Mouse (Mus musculus) gastrocnemius, adult 18-20 months (tissue): ENCODE measurements at regions not wholly inside any gene's neighbourhood (a gene's known extent, or its start where the extent isn't known, plus 50 kb on each side); places are given as distances from the start of the nearest gene placed in this dataset.

ENCODE experiments used
- DNase-seq: peaks from one replicate; pipeline ENCODE4 v3.0.0; 2021; ENCODE audit warnings: low spot score

DNA sequence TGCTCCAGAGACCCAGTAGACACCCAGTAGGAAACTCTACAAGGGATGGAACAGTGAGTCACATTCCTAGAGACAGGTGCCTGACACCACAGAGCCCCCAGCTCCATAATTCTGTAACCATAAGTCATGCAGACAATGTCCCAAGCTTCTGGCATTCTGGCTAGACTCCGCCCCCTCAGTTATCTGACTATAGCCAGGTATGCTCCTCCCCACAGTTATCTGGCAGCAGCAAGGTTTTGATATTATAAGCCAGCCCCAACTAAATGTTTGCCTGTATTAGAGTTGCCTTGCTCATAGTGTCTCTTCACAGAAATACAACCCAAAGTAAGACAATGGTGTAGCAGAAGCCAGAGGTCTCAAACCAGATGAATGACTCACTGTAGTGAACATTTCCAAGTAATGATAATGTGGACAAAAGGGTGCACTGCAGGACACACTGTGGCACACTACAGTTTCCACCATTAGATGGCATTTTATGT, 121.4 kb upstream of the Otogl start:
- no peak for DNase-seq

DNA sequence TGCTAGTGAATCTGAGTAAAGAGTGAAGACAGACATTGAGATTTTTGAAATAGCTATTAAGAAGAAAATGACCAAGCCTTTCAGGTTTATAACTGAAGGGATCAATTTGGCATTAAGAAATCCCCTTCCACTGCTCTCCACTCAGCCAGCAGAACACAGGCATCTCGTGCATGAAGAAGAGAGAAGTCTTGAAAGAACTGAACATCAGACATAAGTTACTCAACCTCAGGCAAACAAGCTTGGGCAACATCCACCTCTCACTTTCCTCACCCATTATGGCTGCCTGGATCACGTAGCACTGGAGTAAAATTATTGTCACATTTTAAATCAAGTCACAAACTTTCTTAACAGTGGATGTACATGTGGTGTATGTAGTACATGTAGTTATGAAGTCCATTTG, 115.6 kb upstream of the Otogl start:
- DNase-seq = no peak

GRCm38 (mm10) chr10:108024227-108024626, 112.3 kb upstream of the Otogl start:
- DNase-seq = no peak

DNA sequence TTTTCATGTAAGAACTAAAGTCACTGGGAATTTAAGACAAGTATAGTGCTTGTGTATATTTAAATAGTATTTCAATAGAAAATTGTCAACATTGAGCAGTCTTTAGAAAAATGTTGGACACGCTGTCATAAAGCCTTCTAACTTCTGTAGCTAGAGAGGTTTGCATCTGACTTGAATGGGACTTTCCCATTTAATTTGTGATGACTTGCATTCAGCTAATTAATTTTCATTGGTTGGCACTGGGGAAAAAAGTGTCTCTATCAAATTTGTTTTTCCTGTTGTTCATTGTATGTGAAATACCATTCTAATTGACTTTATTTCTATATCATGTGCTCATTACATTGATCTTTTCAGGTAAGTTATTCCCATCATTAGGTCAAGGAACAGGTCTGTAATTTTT, 104.6 kb upstream of the Otogl start:
- DNase-seq = no peak

- no peak for DNase-seq
These were observed 83.1 kb upstream of the Otogl start for GRCm38 (mm10) chr10:107994836-107995585.

GRCm38 (mm10) chr10:107992621-107993020, 80.7 kb upstream of the Otogl start:
- DNase-seq = no peak

DNA sequence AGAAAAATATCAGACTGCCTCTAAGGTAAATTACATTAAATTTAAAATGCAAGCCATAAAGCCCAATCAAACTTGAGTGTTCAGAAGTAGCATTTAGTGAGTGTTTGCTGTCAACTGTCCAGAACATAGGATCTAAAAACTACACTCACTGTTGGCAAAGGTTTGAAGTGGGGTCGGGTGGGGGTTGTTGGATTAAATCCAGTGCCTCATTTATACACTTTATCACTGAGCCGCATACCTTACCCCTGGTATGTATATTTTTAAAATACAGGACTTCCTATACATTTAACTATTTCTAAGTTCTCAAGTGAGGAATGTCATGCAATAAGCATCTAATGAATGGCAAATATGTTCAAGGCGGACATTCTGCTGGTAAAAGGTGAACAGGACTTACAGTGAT, 78.6 kb upstream of the Otogl start:
- no peak for DNase-seq

DNA sequence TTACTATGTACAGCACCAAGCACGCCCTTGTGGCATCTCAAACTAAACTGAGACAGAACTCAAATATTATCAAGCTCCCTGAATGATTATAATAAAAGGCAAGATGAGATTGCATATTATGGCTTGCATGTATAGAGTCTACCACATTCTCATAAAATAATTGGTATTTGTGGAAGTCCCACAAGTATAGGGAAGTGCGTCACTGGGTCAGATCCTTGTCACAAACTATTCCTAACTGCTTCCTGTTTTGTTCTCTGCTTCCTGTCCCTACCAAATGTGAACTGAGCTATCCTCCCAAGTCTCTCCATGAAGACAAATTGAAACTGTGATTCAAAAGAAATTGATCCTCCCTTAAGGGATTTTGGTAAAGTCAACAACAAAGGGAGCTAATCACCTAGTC, 78.0 kb upstream of the Otogl start:
- DNase-seq = no peak

- DNase-seq = no peak
These were observed 70.7 kb upstream of the Otogl start for GRCm38 (mm10) chr10:107982632-107983031.

DNA sequence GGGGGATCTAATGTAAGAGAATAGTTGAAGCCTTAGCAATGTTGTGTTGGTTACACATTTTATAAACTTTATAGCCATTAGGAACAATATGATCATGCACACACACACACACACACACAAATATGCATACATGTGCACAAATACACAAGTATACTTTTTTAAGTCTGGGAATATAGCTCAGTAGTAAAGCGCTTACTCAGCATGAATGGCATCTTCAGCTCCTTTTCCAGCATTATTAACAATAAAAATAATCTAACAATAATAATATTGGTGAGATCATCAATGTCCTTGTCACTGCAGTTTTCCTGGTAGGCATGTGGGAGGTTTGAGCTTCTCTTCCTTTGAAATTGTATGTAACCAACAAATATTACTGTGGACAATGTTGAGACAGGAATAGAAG, 70.1 kb upstream of the Otogl start:
- no peak for DNase-seq

GRCm38 (mm10) chr10:107976392-107976965, 64.5 kb upstream of the Otogl start:
- no peak for DNase-seq

DNA sequence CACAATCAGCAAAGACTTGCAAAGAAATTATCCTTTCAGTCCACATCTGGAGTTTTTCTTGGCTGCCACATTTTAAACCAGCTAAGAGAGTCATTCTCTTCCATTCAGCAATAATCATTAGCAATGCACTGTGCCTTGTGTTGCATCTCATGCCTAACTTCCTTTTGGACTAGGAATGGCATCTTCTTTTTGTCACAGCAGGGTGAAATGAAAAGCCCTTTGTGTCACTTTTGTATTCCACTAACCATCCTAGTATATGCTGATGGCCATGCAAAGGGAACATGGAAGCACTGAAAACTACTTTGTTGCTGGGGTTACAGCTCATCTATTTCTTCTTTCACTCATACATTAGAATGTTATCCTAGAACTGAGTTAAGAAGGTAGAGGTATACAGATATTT, 59.8 kb upstream of the Otogl start:
- no peak for DNase-seq

DNA sequence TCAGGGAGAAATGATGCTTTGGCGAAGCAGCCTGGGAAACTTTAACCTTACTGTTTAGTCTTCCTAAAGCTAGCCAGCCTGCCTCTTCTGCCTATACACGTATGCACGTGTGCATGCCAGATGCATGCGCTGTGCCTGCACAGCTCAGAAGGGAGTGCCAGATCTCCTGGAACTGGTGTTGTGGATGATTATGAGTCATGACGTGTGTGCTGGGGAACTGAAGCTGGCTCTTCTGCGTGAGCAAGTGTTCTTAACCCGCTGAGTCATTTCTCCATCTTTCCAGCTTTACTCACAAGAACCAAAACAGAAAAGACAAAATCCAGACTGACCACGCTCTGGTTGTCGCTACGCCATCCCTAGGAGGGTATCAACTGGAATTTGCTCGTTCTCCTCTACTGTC, 55.1 kb upstream of the Otogl start:
- no peak for DNase-seq

- DNase-seq = no peak
These were observed 52.1 kb upstream of the Otogl start for GRCm38 (mm10) chr10:107964022-107964421.

DNA sequence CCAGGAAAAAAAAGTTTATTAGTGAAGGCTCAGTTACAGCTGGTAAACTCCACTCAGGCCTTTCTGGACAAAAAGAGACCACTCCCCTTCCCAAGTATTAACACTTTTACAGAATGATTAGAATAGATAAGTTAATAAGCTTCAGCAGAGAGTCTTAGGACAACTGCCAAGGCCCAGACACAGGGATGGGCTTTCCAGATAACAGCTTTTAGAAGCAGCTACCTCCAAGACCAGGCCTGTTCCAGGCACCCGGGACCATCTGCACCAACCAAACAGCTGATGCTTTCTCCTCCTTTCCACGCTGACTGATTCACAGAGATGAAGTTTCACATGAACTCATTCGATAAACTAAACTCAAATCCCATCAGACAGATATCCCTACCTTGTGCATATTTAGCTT, 50.2 kb upstream of the Otogl start:
- DNase-seq = no peak
